Mouse (Mus musculus): ENCODE results near the gene Trak1.

DNA sequence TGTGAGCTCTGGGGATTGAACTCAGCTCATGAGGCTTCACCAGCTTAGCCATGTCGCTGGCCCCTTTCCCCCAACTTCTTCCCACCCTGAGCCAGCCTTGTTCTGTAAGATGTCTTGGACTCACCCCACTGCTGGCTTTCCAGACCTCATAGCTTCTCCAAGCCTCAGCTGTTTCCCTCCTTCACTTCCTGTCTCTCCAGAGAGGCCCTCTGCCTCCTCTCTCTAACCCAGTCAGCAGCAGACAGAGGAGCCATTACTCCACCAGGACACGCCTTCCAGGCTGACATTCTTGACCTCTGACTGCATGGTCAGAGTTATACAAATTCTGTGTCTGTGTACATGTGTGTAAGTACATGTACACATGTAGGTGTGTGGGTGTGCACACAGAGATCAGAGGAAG, 23.1 kb downstream of the Trak1 start:
- TF ChIP-seq EP300 (IDR thresholded peaks at IDR 0.05; ENCODE audit: low read depth) = no peak
- no peak for TF ChIP-seq CTCF (IDR thresholded peaks at IDR 0.05; ENCODE audit: low read depth)

Data from liver, embryonic 14.5 days (tissue).